Mouse (Mus musculus) CD8-positive naive resting alpha-beta T cell, adult 2 months (primary cell): ENCODE measurements around the gene Cx3cr1.
A peak's percentile ranks its signal among the peaks of the same experiment; 100 is the strongest.

ENCODE experiments used
- DNase-seq, 2 experiments: peaks; one replicate each; pipeline ENCODE4 v3.0.0; 2022; ENCODE audit warnings: low read depth in 2 of 2, low spot score in 2 of 2

Cx3cr1 gene

GRCm38 (mm10) chr9:119894339-119895009 lies 175.2 kb downstream of the Cx3cr1 start, which contains the start of gene Wdr48:
TSS of gene Wdr48 (plus strand) at chr9:119894878.
- DNase-seq = peak; percentile 96 to 98

GRCm38 (mm10) chr9:119893881-119894280 lies 175.8 kb downstream of the Cx3cr1 start:
- DNase-seq = no peak

GRCm38 (mm10) chr9:119890692-119891091 lies 179.0 kb downstream of the Cx3cr1 start:
- DNase-seq = peak in 1 of 2 experiments; percentile 49

GRCm38 (mm10) chr9:119889446-119889845 lies 180.2 kb downstream of the Cx3cr1 start:
- DNase-seq = no peak

GRCm38 (mm10) chr9:119888843-119889246 lies 180.8 kb downstream of the Cx3cr1 start:
- DNase-seq = no peak

- no peak for DNase-seq
Measured at GRCm38 (mm10) chr9:119887144-119887901, 182.4 kb downstream of the Cx3cr1 start.

GRCm38 (mm10) chr9:119854170-119854569 lies 215.5 kb downstream of the Cx3cr1 start:
- no peak for DNase-seq

GRCm38 (mm10) chr9:119853071-119853846 lies 216.4 kb downstream of the Cx3cr1 start:
- no peak for DNase-seq

- no peak for DNase-seq
Measured at GRCm38 (mm10) chr9:119852347-119853030, 217.2 kb downstream of the Cx3cr1 start.
